Mouse (Mus musculus) mouse embryonic stem cell (cell line): ENCODE results near the gene Sh3glb2.

ENCODE experiments used
- in situ Hi-C, 2 experiments: fragments of 300-500 bp; cut with MboI; formaldehyde crosslinking; loops; 1 replicate in 1 of 2; 3 replicates in 1 of 2; pipeline ENCODE4 v1.14.3; 2019 to 2020; ENCODE audit warnings: low sequenced_read_pairs in 2 of 2, low pct_unique_long_range_greater_than_20kb in 1 of 2, mixed read lengths in 1 of 2; ENCODE audit not compliant: unreplicated experiment in 1 of 2

The Sh3glb2 gene

GRCm38 (mm10) chr2:30349196-30349595, 9.9 kb downstream of the Sh3glb2 start:
- in situ Hi-C loops: no loop called here

- in situ Hi-C loops: no loop called here
Measured at GRCm38 (mm10) chr2:30345971-30346676, 13.0 kb downstream of the Sh3glb2 start.

GRCm38 (mm10) chr2:30343601-30344137, 15.5 kb downstream of the Sh3glb2 start:
- in situ Hi-C loops: no loop called here

GRCm38 (mm10) chr2:30342544-30342943, 16.6 kb downstream of the Sh3glb2 start:
- in situ Hi-C loops: no loop called here

- in situ Hi-C loops: no loop called here
Measured at GRCm38 (mm10) chr2:30342061-30342460, 17.1 kb downstream of the Sh3glb2 start.

- in situ Hi-C loops: no loop called here
Measured at GRCm38 (mm10) chr2:30337179-30337578, 22.0 kb downstream of the Sh3glb2 start.

GRCm38 (mm10) chr2:30336174-30336915, 22.8 kb downstream of the Sh3glb2 start:
- in situ Hi-C loops: no loop called here

GRCm38 (mm10) chr2:30335324-30335723, 23.8 kb downstream of the Sh3glb2 start:
- in situ Hi-C loops: no loop called here

- in situ Hi-C loops: no loop called here
Measured at GRCm38 (mm10) chr2:30328791-30329190, 30.3 kb downstream of the Sh3glb2 start.

- in situ Hi-C loops: no loop called here
Measured at GRCm38 (mm10) chr2:30327276-30327675, 31.9 kb downstream of the Sh3glb2 start.

- in situ Hi-C loops: no loop called here
Measured at GRCm38 (mm10) chr2:30325296-30325695, 33.8 kb downstream of the Sh3glb2 start.

- in situ Hi-C loops: loop anchor here in 1 of 2 experiments (25.0 kb wide), 1 partner anchor 311 kb away; no protein-coding TSS in a partner anchor
Measured at GRCm38 (mm10) chr2:30323111-30323510, 36.0 kb downstream of the Sh3glb2 start.

- in situ Hi-C loops: loop anchor here in 1 of 2 experiments (25.0 kb wide), 1 partner anchor 307 kb away; no protein-coding TSS in a partner anchor
Measured at GRCm38 (mm10) chr2:30319260-30319659, 39.9 kb downstream of the Sh3glb2 start.

- in situ Hi-C loops: loop anchor here in 1 of 2 experiments (25.0 kb wide), 1 partner anchor 305 kb away; no protein-coding TSS in a partner anchor
Measured at GRCm38 (mm10) chr2:30316955-30317354, 42.2 kb downstream of the Sh3glb2 start.

- in situ Hi-C loops: loop anchor here in 1 of 2 experiments (25.0 kb wide), 1 partner anchor 304 kb away; no protein-coding TSS in a partner anchor
Measured at GRCm38 (mm10) chr2:30316136-30316535, 43.0 kb downstream of the Sh3glb2 start.

- in situ Hi-C loops: loop anchor here in 1 of 2 experiments (25.0 kb wide), 1 partner anchor 299 kb away; no protein-coding TSS in a partner anchor
Measured at GRCm38 (mm10) chr2:30311481-30311880, 47.7 kb downstream of the Sh3glb2 start.

GRCm38 (mm10) chr2:30309351-30309750, 49.8 kb downstream of the Sh3glb2 start:
- in situ Hi-C loops: loop anchor here (10.0 to 25.0 kb wide), 2 partner anchors 297 to 415 kb away; no protein-coding TSS in a partner anchor

- in situ Hi-C loops: loop anchor here (10.0 to 25.0 kb wide), 2 partner anchors 294 to 411 kb away; no protein-coding TSS in a partner anchor
Measured at GRCm38 (mm10) chr2:30306087-30306486, 53.0 kb downstream of the Sh3glb2 start.

- in situ Hi-C loops: loop anchor here (10.0 to 25.0 kb wide), 2 partner anchors 288 to 405 kb away; no protein-coding TSS in a partner anchor
Measured at GRCm38 (mm10) chr2:30299966-30300365, 59.2 kb downstream of the Sh3glb2 start.
